Mouse (Mus musculus) mouse trophoblast stem cell (cell line): ENCODE data around the gene Rassf2.

Source experiments
- in situ Hi-C, 2 experiments: fragments of 300-500 bp; cut with MseI, MboI; formaldehyde crosslinking; loops; 2 replicates in 1 of 2; 3 replicates in 1 of 2; pipeline ENCODE4 v1.15.1; 2025

The Rassf2 gene

DNA sequence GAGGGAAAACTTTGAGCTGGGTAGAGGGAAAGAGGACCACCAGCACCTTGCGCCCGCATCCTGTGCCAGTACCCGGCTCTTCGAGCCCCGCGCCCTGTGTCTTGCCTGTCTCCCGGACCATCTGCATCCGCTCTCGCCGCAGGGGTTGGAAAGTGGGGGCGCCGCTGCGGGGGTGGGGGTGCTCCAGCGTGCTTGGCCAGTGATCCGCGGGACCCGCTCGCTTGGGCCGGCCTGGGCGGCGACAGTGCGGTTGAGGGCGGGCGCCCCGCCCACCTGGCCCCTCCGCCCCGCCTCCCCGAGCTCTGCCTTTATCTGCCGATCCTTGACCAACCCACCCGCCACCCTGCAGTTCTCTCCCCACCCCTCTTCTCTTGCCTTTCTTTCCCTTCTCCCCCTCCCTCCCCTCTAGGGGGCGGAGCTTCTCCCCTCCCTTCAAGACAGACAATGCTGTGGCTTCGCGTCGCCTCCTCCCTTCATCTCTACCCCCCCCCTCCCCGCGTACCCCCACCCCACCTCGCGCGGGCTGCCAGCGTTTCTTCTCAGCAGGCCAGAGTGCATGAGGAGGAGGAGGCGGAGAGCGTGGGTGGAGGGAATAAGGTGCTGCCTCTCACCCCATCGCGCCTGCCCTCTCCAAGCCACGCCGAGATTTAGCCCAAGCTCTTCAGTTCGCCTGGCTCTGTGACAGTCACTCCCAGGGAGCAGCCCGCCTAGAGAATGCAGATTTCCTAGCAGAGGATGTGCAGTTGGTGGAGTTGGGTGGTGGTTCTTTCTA, at the start of gene Rassf2:
TSS of gene Rassf2 (minus strand) at position 613 of the 772 bp plus-strand sequence.
- in situ Hi-C loops, result no loop called here

DNA sequence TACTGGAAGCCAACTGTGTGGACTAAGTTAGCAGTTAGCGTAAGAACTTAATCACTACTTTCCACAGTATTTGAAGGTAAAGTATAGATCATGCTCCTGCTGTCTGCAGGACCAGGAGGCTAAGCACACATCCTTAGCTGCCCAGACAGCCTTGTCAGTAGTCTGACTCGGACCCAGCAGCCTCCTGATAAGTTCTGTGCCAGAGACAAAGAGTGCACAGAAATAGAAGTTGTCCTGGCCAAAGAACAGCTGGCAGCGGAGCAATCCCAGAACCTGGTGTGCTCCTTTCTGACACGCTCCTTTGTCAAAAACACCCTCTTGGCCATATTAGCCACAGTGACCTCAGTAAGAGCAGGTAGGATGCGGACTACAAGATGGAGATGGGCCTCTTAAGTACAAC, 49.1 kb upstream of the Rassf2 start:
- in situ Hi-C loops, result no loop called here

DNA sequence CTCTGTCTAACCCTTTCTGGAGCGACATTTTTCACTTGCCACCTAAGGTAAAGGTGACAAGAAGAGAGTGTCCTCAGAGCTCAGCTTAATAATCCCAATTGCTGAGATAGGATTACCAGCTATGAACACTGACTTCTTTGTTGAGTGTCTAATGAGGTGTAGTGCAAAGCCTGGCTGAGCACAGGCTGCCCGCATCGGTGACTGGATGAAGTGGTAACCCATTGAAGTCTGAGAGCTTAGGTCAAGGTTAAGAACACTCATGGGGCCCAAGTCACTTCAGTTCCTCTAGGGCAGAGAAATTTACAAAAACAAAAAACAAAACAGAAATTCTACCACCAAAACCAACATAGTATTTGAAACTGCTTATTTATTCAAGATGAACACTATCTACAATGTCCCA, 43.0 kb upstream of the Rassf2 start:
- in situ Hi-C loops, result no loop called here

DNA sequence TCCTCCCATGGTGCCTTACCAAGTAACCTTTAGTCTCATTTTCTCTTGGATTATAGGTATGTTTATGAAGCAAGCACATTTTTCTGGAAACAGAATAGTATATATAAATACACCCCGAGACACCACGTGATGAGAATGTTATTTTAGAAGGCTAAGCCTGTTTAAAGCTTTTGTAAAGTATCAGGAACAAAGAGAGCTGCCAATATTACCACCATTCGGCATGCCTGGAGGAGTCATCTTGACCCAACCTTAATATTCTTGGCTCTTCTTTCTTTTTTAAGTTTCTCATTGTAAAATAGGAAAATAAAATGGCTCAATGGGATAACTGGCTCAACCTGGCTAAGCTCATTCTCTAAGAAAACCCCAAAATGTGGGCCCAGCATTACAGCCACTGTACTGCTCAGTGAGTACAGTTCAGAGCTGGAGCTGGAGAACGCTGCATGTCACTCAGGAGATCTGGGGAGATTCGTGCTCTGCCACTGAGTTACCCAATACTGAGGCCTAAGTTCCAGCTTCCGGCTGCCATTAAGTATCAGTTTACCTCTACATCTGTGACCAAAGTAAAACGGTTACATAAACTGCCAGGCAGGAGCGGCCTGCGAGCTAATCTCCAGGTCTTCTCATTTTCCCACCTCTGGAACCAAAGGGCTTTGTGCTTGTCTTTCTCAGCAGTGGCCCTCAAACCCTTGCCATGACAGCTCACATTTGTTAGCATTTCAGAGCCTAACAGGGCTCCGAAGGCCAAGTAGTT, 40.1 kb upstream of the Rassf2 start:
- in situ Hi-C loops, result no loop called here

DNA sequence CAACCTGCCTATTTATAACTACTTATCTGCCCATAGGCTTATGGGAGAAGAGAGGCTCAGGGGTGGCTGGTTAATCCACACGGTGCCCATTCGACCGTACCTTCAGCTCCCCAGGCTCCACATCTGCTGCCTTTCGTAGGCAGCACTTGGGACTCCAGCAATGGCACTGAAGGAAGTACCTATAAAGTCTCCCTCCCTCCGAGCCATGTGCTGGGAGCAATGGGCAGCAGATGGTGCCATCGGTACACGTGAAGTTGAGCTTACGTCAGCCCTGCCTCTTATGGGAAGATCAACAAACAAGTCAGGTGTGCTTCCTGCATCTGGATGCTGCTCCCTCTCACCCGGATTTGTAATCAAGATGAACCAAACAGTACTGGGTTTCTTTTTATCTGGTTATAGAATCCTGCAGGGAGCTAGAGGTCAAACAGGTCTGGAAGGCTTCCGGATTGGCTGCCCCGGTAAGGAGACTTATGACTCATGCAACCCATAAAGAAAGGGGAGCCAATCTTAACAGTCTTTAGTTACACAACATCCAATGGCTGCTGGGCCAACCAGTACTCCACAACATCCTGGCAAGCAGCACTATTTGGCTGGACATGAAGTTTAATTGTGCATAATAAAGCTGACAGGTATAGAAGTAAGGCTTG, 34.2 kb upstream of the Rassf2 start:
- in situ Hi-C loops, result no loop called here

DNA sequence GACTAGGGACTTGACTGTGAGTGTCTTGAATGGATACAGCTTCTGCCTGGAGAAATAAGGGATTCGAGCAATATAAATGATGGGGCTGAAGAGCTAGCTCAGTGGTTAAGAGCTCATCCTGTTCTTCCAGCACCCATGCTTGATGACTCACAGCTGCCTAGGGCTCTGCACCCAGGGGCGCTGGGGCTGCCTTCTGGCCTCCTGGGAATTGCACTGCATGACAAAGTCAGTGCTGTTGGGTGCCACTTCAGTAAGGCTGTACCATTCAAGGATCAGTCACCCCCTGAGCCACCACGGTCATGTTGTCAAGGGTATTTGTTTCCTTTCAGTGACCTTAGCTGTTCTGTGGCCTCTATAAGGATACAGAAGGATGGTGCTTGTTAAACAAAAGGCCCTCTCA, 33.7 kb upstream of the Rassf2 start:
- in situ Hi-C loops, result no loop called here

DNA sequence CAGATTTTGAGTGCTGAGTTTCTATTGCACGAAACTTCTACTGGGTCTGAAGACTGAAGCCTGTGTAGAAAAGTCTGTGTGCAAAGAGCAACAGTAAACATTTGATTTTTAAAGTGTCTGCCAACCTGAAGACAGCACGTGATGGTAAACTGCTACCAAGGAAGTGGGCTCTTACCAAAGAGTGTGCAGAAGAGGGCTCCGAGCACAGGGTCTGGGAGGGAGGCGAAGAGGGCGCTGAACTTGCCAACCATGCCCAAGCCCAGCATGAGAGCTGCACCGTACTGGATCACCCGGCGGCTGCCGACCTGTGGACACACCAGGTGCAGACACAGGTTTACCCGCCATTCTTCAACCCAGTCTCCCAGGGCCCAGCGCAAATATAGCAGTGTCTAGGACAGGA, 31.8 kb upstream of the Rassf2 start:
- in situ Hi-C loops, result no loop called here

DNA sequence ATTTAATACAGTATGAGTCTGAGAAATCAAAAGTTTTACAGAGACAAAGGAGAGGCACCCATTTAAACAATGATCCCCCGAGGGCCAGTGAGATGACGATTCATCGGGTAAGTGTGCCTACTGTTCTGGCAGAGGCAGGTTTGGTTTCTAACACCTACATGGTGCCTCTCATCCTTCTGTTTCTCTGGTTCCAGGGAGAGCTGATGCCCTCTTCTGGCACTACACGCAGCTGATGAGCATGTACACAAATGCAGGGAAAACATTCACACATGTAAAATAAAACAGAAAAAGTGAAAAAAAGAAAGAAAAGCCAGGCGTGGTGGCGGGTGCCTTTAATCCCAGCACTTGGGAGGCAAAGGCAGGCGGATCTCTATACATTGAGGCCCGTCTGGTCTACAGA, 29.9 kb upstream of the Rassf2 start:
- in situ Hi-C loops, result no loop called here

DNA sequence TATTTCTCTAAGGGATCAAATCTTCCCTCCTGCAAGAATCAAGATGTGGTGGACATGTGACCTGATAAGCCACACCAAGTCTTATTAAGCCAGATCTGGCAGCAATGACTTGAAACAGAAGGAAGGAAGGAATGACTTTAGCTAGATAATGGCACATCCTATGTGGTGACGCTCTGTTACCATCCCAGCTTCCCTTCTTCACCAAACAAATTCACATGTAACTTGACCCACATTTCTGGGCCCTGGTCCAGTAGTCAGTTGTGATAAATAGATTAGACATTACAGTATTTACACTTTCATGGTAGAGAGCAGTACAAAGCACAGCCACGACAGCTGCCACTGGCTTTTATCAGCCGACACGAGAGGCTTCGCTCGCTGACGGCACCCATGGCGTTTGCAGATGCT, 25.3 kb upstream of the Rassf2 start:
- in situ Hi-C loops, result no loop called here

DNA sequence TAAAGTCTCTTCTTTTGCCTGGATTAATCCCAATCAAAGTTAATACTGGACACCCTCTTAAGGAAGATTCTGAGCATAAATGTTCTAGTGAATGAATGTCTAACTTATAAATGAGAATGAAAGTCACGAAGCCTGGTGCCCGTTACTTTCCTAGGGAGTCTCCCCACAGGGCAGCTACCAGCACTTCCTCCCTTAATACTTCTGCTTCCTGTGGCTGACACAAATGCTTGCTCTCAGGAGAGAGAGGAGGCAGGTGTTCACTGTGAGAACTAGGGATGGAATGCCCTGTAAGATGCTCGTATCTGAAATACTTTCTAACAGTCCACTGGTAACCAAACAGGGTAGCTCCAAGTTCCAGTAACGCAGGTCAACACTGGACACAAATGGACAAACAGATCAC, 23.8 kb upstream of the Rassf2 start:
- in situ Hi-C loops, result no loop called here

DNA sequence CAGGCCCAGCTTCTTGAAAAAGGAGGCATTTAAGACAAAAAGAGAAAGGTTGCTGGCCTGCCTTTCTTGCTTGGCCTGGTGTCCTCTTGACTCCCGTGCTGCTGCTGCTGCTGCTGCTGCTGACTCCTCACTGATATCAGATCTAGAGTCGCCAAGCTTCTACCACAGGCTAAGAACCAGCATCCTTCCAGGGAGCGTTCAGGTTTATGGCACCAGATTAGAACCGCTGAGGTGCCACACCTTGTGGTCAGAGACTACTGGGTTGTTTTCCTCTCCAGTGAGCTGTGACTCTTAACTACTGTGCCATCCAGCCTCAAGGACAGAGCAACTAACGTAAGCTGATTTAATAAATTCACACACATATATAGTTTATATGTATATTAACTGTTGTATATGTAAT, 21.7 kb upstream of the Rassf2 start:
- in situ Hi-C loops, result no loop called here

DNA sequence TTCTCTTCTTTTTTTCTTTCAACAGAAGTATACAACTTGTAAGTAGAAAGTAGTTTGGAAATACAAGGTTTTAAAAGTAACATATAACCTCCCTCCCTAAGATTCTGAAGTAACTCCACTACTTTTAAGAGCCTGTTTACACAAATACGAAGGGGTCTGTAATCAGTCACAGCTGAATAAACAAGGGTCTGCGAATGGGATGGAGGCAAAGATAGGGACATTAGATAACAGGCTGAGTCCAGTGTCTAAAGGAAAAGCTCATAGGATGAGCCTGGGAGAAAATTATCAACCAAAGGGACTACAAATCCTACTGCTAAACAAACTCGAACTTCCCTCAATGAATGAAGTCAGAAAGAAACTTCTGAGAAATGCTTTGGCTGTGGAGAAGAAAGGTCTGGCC, 19.9 kb upstream of the Rassf2 start:
- in situ Hi-C loops, result no loop called here

DNA sequence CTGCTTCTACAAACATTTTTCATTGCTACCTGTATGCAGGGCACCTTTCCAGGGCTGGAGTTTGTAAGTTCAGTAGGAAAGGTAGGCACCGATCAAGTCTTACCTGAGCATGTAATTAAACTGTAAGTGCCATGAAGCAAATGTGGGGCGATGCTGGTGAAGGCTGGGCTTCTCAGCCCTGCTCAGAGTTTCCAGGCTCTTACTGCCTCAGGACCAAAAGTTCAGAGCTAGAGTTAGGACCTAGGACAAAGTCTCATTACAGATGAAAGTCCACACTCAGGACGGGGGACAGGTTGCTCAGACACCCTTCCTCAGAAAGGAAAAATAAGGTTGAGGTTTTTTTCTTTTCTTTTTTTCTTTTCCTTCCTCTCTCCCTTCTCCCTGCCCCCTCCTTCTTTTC, 19.4 kb upstream of the Rassf2 start:
- in situ Hi-C loops, result no loop called here

DNA sequence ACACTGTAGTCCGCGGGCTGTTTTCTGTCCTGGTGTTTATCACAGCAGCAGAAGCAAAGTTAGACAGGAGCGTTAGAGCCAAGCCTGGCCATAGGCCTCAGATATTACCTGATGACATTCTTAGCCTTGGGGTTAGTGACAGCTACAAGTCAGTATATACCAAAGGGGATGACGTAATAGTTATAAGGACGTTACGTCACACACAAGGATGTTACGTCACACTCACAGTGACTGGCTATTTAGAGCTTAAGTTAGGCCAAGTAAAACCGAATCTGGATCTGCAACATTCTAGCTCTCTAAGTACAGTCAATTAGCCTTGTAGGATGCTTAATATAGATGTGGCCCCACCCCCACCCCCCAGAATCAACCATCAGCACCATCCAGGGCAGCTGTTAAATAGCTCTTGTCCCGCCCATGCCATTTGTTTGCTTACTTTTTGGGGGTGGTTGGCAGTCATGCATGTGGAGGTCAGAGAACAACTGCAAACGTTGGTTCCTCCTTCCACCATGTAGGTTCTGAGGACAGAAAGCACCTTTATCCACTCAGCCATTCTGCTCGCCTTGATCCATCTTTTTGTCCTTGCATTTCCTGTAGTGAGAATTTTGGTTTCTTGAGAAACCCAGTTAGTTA, 18.2 kb upstream of the Rassf2 start:
- in situ Hi-C loops, result no loop called here

DNA sequence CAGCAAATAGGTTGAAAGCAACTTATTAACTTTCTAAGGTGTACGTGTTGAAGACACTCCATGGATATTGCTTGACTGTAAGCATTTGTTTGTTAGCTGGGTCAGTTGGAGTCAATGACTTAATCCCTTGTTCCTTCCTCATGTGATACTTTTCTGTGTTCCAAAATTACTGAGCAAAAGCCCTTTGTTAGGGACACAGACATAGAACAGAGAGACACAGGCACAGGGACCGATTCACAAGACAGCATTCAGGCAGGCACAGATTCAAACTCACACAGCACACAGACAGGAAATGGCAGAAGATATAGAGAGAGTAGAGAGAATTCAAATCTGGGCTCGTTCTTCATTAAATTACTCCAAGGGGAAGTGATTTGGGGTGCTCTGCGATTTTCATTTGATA, 17.3 kb upstream of the Rassf2 start:
- in situ Hi-C loops, result no loop called here

DNA sequence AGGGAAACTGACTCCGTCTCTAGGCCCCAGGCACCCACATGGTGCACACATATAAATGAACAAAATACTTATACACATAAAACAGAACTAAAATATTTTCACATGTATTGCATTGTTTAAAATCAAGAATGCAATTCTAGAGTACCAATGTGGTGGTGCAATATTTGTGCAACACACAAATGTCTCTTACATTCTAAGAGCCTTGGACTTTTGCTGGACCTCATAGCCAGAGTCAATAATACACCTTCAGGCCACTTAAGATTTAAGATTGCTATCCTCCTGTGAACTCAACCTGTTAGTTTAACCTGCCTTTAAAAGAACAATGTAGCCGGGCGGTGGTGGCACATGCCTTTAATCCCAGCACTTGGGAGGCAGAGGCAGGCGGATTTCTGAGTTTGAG, 16.6 kb upstream of the Rassf2 start:
- in situ Hi-C loops, result no loop called here

DNA sequence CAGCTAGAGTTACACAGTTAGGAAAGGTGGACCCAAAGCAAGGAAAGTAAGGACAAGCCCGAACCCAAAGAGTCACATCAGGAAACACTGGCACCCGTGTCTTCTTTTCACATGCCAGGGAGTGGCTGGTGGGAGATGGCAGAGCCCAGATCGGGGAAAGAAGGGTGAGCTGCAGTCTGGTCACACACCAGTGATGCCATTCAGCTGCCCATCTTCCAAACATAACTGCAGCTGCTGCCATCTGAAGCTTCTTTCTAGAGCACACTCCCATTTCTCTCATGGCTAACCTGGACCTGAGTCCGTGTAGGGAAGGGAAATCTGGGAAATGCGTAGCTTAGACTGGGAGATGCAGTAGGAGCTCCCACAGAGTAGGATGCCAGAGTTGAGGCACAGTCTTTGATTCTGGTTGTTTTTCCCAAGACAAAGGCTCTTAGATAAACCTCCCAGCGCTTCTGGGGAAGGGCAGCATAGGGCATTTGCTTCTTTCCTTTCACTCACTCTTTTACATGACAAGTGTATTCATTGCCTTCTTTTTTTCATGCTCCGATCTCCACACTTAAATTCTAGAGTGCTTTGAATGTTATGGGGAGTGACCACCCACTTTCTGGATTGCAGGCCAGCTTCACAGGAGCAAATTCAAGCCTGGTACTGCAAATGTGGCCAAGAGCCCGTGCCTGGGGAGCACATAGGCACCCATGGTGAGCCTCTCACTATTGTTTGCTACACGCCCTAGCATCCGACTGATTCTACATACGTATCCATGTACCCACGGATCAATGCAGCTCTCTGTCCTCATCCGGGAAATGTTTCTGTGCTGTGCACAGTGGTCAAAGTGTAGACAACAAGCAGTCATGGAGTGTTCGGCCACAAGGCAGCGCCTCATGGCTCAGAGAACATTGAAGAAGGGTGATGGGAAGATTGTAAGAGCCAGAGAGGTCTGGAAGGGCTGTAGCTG, 14.5 kb upstream of the Rassf2 start:
- in situ Hi-C loops, result no loop called here

DNA sequence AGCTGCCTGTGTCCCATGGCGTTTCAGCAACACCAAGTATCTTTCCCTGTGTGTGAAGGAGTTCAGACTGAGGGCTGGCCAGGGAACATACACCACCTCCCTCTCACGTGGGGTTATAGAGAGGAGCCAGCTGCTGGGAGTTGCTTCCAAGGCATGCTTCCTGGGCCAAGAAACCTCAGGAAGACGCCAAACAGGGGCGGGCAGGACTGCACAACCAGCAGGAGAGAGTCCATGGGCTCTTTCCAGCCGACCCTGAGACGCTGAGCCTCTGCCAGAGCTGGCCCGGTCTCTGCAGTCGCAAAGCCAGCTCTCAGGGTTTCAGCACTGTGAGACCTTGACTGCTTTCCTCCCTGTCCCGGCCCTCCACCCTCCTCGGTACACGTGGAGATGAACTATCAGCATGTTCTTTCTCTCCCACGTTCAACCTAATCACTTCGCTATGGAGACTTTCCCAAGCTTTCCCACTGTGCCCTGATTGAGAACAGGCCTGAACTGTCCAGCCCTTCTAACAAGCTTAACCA, 13.1 kb upstream of the Rassf2 start:
- in situ Hi-C loops, result no loop called here

DNA sequence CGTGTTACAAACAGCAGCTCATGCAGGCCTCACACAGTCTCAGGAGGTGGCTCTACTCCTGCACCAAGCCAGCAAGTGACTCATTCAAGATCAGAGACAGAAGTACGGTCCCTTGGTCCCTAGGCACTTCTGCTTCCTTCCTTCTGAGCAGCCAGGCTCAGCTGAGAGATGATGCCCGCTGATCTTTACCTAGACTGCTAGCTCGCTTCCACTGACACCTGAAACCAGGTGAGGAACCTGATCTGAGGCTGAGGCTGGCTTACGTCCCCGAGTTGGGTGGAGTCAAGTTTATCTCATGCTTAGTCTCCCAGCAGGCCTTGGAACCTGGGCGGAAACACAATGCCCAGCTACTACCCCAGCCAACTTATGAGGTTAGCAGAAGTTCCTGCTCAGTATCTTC, 9.8 kb upstream of the Rassf2 start:
- in situ Hi-C loops, result no loop called here

DNA sequence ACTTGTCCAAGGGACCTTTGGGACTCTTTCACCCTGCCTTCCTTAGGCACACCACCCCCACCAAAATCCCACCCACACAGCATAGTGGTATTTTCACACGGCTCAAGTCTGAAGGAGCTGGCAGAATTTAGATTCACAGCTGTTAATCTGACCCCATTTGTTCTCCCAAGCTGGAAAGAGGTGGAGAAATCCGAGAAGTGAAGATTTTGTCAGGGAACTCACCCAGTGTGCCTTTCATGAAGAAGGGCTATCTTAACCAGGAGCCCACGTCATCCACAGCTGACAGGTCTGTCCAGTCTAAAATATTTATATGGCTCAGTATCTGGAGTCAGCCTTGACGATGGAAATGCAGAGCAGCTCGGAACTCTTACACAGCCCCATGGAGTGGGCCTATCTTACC, 6.3 kb upstream of the Rassf2 start:
- in situ Hi-C loops, result no loop called here

DNA sequence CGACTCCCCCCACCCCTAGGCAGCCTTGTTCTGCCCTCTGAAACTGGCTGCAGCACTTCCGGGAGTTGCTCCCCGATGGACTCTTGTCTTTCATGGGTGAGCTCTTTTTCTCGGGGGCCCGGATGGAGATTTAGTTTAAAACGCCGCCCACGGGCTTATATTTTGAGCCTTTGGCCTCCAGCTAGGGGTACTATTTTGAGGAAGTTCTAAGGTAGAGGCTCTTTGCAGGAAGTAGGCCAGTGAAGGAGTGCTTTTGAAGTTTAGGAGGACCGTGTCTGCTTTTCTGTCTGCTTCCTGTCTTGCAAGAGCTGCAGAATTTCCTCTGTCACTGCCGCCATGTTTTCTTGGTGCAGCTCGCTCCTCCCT, 5.4 kb upstream of the Rassf2 start:
- in situ Hi-C loops, result no loop called here
